Mouse (Mus musculus) spleen, postnatal 36 days (tissue): ENCODE data around the gene Plin4.
"Not testable (repeated sequence)": the region's sequence is repeated elsewhere in the genome, so short reads cannot be mapped to it uniquely, and the experiment has no call there.

ENCODE experiments used
- DNase-seq, 2 experiments: peaks; one replicate each; pipeline ENCODE4 v3.0.0; 2022; ENCODE audit warnings: low spot score in 2 of 2, mixed read lengths in 1 of 2

Gene Plin4

GRCm38 (mm10) chr17:56102927-56103326 lies 6.7 kb downstream of the Plin4 start:
- DNase-seq: no peak

DNA sequence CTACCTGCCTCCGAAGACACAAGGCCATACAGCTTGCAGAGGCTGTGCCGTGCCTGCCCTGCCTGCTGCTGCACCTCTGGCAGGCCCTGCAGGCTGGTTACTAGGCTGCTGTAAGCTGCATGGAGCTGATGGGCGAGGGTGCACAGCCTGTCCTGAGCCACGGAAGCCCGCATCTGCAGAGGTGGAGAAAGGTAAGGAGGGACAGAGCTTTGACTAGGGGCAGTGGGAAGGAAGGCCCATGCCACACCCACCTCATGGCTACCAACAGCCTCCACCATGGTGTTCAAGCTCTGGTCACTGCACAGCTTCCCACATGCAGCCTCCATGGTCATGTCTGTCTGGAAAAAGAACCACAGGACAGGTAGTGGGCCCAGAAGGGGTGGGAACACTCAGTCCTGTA lies 7.4 kb downstream of the Plin4 start:
- DNase-seq: no peak

DNA sequence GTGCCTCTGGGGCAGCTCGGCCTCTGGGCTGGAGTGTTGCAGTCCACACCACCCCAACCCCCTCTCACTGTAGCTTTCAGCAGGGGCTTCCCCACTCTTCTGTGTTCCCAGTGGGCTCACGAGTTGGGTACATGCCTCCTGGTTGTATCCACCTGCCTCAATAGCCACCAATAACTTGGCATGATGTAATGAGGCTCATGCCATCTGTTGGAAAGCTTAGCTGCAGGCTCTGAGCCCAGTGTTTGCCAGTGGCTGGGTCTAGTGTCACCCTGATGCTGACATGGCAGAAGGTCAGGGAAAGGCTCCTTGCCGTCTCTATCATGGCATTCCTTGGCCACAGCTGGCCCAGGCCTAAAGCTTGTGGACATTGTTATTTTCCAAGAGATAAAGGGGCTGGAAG lies 8.8 kb downstream of the Plin4 start:
- DNase-seq: no peak

- no peak for DNase-seq
Observed at GRCm38 (mm10) chr17:56098711-56099572, 10.7 kb downstream of the Plin4 start.

DNA sequence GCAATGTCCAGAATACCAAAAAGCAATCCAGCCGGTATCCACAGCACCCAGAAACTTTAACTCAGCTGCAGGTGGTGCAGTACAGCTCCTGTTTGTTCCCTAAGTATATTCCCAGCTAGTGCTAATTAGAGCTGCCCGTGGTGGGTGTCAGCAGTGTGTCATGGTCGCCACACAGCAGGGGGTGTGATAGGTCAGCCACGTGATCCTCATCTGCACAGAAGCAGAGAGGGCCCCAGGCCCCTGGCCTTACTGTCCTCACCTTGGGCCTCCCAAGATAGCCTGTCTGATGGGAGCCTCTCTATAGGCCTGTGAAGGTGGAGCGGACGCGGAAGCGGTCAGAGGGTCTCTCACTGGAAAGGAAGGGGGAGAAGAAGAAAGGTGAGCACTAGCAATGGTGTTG lies 11.4 kb downstream of the Plin4 start:
- no peak for DNase-seq

GRCm38 (mm10) chr17:56096883-56097282 lies 12.7 kb downstream of the Plin4 start:
- DNase-seq: no peak

GRCm38 (mm10) chr17:56092794-56093193 lies 16.8 kb downstream of the Plin4 start:
- no peak for DNase-seq

GRCm38 (mm10) chr17:56092312-56092711 lies 17.3 kb downstream of the Plin4 start:
- no peak for DNase-seq

DNA sequence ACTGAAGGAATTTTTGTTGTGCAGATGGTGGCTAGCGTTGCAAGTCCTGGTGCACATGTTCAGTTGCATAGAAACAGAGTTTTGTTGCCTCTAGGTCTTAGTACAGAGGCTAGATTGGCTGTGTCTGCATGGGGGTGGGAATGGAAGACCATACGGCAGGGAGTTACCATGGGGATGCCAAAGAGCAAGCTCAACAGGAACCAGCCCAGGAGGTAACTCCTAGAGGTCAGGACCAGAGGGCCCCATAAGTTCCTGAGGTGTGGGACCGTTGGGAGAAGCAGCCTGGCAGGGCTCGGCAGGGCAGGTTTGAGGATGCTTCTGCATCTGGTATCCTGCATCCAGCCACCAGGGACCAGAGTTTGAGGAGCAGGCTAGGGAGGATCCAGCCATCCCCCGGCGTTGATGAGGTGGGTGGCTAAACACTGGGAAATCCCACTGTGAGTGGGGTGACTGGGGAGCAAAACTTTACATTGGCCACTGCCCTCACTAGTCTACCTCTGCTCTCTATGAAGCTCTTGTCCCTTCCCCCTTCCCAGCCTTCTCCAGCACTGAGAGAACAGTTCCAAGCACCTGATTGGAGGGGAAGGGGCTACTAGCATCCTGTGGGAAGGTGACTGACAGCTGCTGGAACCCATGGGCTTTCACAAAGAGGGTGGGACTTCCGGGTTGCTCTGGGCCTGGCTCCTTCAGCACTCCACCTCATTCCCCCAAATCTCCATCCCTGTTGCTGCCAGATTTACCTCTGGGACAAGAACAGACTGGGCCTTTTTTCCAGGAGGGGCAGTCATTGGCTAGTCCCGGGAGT lies 28.6 kb downstream of the Plin4 start:
- DNase-seq: no peak

- DNase-seq: peak in 1 of 2 experiments; percentile 29
Observed at GRCm38 (mm10) chr17:56079921-56080320, 29.7 kb downstream of the Plin4 start.

DNA sequence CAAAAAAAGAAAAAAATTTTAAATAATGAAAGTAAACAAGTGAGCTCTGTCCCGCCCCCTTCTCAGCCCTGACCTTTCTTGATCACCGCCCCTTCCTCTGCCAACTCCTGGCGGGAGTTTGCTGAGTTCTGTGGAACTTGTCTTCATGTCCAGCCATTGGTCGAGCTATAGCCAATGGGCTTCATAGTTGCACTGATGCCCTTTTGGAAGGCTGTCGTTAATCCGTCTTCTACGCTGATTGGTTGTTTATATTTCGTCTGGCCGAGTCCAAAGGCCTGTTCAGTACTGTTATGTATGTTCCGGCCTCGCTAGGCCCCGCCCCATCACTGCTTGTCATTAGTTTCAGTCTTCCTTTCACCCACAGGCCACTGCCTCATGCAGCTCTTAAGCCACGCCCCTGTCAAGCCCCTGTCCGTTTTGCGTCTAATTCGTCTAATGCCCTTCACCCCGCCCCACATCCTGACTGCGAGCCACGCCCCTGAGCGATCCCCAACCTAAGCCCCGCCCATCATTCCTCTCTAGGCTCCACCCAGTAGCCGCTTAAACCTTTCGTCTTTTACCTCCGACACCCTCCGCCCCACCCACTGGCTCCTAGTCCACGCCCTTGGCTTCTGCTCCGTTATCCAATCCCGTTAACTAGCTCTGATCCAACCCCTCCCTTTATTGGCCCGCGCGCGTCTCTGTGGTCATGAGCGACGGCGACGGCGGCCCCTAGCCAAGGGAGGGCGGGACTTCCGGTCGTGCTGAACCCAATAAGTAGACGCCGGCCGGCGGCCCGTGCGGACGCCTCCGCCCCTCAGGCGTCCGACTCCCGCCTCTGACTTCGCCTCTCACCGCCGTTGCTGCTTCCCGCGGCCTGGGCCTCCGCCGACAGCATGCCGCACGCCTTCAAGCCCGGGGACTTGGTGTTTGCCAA lies 30.5 kb downstream of the Plin4 start, which contains the start of gene Hdgfl2:
TSS of gene Hdgfl2 (plus strand) at position 755 of the 916 bp plus-strand sequence.
- DNase-seq: peak; percentile 100

- DNase-seq: peak in 1 of 2 experiments; percentile 25
Observed at GRCm38 (mm10) chr17:56078361-56078760, 31.2 kb downstream of the Plin4 start.

DNA sequence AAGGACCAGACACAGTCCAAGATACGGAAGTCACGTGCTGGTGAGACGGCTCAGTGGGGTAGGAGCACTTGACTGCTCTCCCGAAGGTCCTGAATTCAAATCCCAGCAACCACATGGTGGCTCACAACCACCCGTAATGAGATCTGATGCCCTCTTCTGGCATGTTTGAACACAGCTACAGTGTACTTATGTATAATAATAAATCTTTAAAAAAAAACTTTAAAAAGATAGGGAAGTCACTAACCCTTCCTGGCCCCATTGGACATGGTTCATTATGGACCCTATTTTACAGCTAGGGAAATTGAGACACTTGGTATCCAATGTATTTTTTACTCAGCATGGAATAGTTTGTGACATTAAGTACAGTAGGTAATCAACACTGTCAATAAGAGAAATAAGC lies 32.1 kb downstream of the Plin4 start:
- no peak for DNase-seq

DNA sequence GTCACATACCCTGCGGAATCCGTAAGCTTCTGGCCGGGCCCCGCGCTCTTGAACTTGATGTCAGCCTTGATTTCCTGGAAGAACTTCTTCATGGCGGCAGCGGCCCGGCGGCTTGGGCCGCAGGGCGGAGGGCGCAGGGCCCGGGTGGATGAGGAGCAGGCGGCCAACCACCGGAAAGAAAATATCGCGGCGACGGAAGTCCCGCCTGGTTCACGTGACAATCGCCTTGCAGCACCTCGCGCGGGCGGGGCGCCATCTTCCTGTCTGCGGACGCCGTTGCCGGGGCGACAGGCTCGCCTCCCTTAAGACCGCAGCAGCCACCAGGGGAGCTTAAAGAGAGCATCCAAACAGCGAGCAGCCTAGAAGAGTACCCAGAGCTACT lies 34.8 kb downstream of the Plin4 start, which contains the start of gene Ubxn6:
TSS of gene Ubxn6 (minus strand) at position 202 of the 382 bp plus-strand sequence.
- DNase-seq: peak; percentile 97

DNA sequence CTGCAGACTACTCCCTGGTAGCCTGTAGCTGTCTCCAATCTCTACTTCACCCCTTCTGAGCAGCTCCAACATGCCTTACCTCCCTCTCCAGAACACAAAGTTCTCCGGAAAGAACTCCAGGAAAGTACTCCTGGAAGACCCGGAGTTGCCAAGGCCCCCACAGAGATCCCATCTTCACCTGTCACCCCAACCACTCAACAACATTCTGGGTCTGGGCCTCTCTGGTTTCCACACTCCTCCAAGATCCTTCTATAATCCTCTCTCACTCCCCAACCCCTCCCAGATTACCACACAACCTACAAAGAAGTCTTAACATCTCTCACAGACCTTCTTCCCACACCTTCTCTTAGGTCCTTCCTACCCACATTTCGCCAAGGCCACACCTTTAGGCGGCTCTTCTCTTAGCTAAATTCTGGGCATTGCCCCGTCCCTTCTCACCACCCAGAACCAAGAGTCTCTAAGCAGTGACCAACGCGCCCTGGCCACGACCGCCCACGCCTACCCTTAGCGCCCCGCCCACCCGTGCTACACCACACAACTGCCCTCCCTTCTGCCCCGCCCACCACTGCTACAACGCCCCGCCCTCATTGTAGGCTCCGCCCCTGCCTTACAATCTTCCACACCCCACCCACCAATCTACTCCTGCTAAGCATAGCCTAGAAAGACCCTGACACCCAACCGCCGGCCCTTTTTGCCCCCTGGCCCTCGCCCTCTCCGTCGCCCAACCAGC lies 35.3 kb downstream of the Plin4 start:
- DNase-seq: peak; percentile 74 to 83

- no peak for DNase-seq
Observed at GRCm38 (mm10) chr17:56072243-56072642, 37.4 kb downstream of the Plin4 start.

DNA sequence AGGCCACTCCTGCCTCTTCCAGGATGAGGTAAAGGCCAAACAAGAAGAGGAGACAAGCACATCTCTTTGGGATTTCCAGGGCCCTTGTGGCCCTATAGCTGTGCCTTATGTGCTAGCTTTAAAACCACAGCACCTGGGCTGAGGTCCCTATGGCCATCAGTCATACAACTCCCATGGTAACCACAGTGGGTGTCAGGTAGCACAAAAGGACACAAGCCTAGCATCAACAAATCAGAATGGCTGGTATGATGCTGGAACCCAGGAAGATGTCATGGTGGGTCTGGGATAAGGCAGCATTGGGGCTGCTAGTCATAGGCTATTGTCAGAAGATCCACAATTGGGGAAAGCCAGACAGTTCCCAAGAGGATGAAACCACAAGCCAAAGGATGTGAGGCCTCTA lies 38.5 kb downstream of the Plin4 start:
- DNase-seq: no peak

DNA sequence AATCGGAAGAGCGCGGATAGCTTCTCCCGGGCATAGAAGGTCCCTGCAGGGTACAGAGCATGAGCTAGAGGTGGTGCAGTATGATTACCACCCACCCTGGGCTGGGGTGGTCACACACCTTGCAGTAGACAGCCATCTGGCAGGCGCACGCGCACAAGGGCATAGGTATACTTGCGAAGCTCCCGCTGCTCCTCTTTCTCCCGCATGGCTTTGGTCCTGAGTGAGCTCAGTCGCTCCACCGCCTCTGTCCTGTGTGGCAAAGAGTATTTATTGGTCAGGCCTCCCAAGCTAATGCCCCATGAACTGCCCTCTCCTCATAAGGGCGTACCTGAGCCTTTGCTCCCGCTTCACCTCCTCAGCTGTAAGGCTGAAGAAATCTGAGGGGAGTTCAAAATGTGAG lies 40.5 kb downstream of the Plin4 start:
- DNase-seq: no peak

- DNase-seq: no peak
Observed at GRCm38 (mm10) chr17:56066451-56066850, 43.2 kb downstream of the Plin4 start.

DNA sequence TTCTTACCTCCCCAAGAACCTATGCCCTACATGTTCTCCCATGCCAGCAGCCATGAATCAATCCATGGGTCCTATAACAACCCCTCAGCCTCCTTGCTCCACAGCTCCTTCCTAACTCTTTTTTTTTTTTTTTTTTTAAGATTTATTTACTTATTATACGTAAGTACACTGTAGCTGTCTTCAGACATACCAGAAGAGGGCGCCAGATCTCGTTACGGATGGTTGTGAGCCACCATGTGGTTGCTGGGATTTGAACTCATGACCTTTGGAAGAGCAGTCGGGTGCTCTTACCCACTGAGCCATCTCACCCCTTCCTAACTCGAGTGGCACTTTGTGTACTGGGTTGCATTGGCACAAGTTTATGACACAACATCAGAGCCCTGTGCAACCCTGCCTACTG lies 43.9 kb downstream of the Plin4 start:
- DNase-seq: not testable (repeated sequence)

DNA sequence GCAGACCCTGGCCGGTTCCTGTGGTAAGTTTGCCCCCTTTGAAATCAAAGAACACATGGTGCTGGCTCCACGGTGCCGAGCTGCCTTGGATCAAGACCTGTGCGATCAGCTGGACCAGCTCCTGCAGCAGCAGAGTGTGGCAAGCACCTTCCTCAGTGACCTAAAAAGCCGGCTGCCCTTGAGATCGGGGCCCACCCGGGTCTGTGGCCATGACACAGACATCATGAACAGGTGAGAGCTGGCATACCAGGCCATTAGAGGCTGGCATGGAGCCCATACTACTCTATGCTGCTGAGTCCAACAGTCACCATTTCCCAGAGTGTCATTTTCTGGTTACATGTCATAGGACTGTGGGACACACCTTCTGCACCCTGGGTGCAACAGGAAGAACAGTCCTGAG lies 47.5 kb downstream of the Plin4 start:
- DNase-seq: no peak
